Mouse (Mus musculus): ENCODE measurements around the gene Zfp385a. TPM values are rescaled to one million over a fixed set of nuclear protein-coding genes. Genes with fewer than 3 reads are reported as not detected.
"Not testable (repeated sequence)": the region's sequence is repeated elsewhere in the genome, so short reads cannot be mapped to it uniquely, and the experiment has no call there.

Zfp385a gene
- polyA plus RNA-seq, 1 experiment from 2014 or later = 9.2 TPM

DNA sequence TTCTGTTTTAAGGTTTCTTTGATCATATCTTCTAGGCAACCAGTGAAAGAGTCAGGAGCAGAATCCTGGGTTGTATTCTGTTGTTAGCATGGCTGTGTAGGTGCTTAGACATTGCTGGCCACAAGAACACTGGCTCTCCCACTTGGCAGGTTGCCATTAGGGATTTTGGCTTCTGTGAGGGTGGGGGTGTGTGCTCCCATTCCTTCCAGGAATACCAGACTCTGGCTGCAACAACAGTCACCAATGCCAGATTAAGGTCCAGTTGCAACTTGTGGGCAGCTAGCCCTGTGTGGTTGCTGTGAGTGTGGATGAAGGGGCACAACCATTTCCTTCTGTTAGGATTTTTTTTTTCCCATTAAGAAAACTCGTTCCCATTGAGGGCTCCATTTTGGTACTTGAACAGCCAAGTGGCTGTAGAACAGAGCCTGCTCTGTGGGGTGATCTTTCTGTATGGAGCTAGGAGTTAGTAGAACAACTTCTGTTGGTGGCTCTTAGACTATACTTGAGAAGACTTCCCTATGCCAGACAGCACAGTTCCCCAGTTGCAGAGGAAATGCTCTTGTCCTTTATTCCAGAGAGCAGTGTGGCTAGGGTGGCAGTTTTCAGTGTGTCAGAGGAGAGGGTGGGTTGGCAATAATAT, 54.0 kb downstream of the Zfp385a start:
- Histone ChIP-seq H3K4me2 (peak overlapping the region; percentile 1; the same call in 1 of the 2 replicates), H3K9ac (0 out of 2 replicates have a peak overlapping the region, but pooled peaks have one; percentile 8)
- peak; percentile 59; the same call in 1 of the 2 replicates for ATAC-seq (ENCODE audit: insufficient number of reproducible peaks, low FRiP score)

DNA sequence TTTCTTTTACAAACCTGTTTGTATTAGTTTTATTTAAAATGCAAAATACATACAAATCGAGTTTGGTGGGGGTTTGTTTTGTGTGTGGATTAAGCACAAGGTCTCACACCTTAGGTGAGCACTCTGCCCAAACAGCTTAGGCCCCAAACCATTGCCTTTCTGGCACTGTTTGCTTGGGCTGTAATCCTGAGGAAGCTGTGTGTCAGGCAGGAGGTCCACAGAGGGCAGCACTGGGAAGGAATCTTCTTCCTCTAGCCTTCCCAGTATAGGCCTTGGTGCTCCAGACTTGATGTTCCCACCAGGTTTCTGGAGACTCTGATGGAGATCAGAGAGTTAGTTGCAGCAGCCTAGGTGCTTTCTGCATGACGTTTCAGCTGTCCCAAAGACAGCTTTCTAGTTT, 55.2 kb downstream of the Zfp385a start:
- Histone ChIP-seq H3K27ac (ENCODE audit: poor library complexity, severe bottlenecking) (peak overlapping the region; percentile 65; the same call in 1 of the 2 replicates), H3K4me3 (no peak overlapping the region), H3K9ac (0 out of 2 replicates have a peak overlapping the region, but pooled peaks have one; percentile 8), H3K4me1 (replicated peaks) (peaks cover 25% of the 10 kb centered on the region), H3K4me2 (no peak overlapping the region), H3K36me3 (peaks cover 7% of the 10 kb centered on the region; the same call in 1 of the 2 replicates), H3K9me3 (replicated peaks) (no peaks in the 10 kb centered on the region), H3K27me3 (replicated peaks) (no peaks in the 10 kb centered on the region)
- ATAC-seq (ENCODE audit: insufficient number of reproducible peaks, low FRiP score) = no peak
- 42% methylated on average over 2 of the region's 2 CpGs for WGBS

More for the DNA sequence above, 54.0 kb downstream of the Zfp385a start:
- peaks cover 30% of the 10 kb centered on the region for H3K4me1 ChIP-seq (replicated peaks)
- no peaks in the 10 kb centered on the region for H3K27me3 ChIP-seq (replicated peaks)
- H3K4me3 ChIP-seq = no peak overlapping the region
- H3K27ac ChIP-seq (ENCODE audit: poor library complexity, severe bottlenecking) = peak overlapping the region; percentile 65
- H3K9me3 ChIP-seq (replicated peaks) = no peaks in the 10 kb centered on the region
- H3K36me3 ChIP-seq = peaks cover 15% of the 10 kb centered on the region
- 50% methylated on average over 1 of the region's 1 CpGs for WGBS

DNA sequence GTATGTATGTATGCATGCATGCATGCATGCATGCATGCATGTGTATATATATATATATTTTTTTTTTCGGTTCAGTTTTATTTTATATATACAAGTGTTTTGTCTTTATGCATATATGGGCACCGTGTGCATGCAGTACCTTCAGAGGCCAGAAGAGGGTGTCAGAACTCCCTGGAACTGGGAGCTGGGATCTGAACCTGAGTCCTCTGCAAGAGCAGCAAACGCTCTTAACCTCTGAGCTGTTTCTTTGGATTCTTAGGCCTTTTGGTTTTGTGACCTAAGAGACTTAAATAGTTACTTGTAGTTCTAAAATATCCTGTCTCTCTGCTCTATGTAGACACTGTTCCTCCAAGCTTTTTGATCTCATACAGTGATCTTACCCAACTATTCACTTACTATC, 55.8 kb downstream of the Zfp385a start:
- Histone ChIP-seq H3K9me3 (replicated peaks) (no peaks in the 10 kb centered on the region), H3K4me3 (no peak overlapping the region), H3K27ac (ENCODE audit: poor library complexity, severe bottlenecking) (no peak overlapping the region), H3K9ac (no peak overlapping the region), H3K4me1 (replicated peaks) (peaks cover 20% of the 10 kb centered on the region), H3K27me3 (replicated peaks) (no peaks in the 10 kb centered on the region), H3K36me3 (0 out of 2 replicates have a peak, but pooled peaks cover 2% of the 10 kb centered on the region), H3K4me2 (no peak overlapping the region)
- no peak for ATAC-seq (ENCODE audit: insufficient number of reproducible peaks, low FRiP score)
- 72% methylated on average over 3 of the region's 3 CpGs for WGBS

DNA sequence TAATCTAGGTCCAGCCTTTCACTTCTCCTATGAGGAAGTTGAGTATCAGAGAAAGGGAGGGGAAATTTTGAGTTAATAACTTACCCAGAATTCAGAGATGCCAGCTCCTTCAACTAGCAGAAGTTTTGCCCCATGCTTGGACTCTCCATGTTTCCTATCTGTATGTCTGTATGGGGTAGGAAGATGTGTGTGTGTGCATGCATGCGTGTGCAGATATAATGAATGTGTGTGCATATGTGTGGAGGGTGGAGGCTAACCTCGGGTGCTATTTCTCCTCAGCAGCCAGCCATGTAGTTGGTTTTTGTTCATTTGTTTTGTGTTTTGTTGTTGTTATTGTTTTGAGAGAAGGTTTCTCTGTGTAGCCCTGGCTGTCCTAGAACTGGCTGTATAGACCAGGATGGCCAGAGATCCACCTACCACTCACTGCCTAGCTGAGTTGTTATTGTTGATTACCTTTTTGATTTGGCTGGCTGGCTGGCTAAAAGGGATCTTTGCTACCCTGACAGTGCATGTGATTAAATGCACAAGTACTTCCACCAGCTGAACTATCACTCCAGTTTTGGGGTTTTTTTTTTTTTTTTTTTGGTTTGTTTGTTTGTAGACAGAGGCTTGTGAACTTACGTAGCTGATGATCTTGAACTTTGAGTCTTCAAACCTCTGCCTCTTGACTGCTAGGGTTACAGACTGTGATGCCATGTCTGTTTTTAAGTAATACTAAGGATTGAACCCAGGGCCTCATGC, 58.3 kb downstream of the Zfp385a start:
- Histone ChIP-seq H3K27me3 (replicated peaks) (no peaks in the 10 kb centered on the region), H3K4me1 (replicated peaks) (peaks cover 20% of the 10 kb centered on the region), H3K4me2 (no peak overlapping the region), H3K4me3 (no peak overlapping the region), H3K36me3 (peaks cover 5% of the 10 kb centered on the region; the same call in 1 of the 2 replicates), H3K9ac (no peak overlapping the region), H3K9me3 (replicated peaks) (no peaks in the 10 kb centered on the region), H3K27ac (ENCODE audit: poor library complexity, severe bottlenecking) (no peak overlapping the region)
- 91% methylated on average over 3 of the region's 3 CpGs for WGBS
- ATAC-seq (ENCODE audit: insufficient number of reproducible peaks, low FRiP score) = no peak

DNA sequence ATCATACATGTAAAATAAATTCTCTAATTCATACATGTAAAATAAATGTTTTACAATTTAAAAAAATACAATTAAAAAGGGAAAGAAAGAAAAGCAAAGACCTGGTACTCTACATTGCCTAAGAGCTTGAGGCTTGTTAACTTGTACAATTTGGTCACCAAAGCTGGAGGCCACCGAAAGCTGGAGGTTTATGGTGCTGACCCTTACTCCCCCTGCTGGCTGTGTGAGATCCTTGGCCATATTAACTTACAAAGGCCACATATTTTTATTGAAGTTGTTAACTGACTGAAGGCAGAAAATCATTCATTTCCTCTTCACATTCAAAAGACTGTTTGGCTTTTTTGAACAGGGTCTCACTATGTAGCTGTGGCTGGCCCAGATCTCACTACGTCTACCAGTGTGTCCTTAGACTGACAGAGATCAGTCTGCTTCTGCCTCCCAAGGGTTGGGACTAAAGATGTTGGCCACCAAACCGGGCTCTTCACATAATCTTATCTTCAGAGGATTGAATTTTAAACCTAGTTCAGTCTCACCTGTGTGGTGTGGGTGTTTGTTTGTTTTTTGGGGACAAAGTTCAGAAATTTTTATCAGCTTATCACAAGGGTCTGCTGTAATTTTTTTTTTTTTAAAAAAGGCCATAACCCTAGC, 59.0 kb downstream of the Zfp385a start:
- 66% methylated on average over 3 of the region's 3 CpGs for WGBS
- Histone ChIP-seq H3K36me3 (peaks cover 5% of the 10 kb centered on the region; the same call in 1 of the 2 replicates), H3K27ac (ENCODE audit: poor library complexity, severe bottlenecking) (no peak overlapping the region), H3K4me3 (no peak overlapping the region), H3K27me3 (replicated peaks) (no peaks in the 10 kb centered on the region), H3K4me2 (no peak overlapping the region), H3K4me1 (replicated peaks) (peaks cover 17% of the 10 kb centered on the region), H3K9me3 (replicated peaks) (no peaks in the 10 kb centered on the region), H3K9ac (no peak overlapping the region)
- no peak for ATAC-seq (ENCODE audit: insufficient number of reproducible peaks, low FRiP score)

DNA sequence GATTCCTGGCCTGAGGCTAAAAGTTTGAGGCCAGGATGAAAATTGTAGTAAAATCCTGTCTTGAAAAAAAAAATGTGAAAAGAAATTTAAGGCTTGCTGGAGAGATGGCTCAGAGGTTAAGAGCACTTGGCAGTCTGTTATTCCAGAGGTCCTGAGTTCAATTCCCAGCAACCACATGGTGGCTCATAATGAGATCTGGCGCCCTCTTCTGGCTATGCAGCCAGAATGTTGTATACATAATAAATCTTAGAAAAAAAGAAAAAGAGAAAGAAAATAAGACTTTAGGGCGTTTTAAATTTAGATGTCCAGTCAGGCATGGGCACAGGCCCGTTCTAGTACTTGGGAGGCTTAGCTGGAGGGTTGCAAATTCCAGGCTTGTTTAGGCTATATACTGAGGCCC, 60.1 kb downstream of the Zfp385a start:
- no peak for ATAC-seq (ENCODE audit: insufficient number of reproducible peaks, low FRiP score)
- WGBS = 58% methylated on average over 3 of the region's 3 CpGs
- H3K4me2 ChIP-seq = no peak overlapping the region

DNA sequence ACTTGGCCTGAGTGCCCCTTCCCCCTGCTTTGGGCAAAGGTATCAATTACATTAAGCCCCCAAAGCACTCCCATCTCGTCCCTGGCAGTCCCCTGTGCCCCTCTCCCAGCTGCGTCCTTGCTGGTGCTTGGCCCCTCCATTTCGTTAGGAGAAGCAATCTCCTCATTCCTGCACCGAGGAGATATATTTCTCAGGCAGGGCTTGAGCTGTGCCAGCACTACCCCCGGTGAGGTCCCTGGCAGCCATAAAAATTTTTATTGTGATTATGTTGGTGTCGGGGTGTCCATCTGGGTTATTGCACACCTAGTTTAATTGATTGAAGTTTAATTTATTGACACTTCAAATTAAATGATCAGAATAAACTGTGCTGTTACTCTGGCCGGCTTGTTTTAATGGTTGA, 61.9 kb downstream of the Zfp385a start:
- Histone ChIP-seq H3K4me2 (no peak overlapping the region), H3K4me1 (replicated peaks) (peaks cover 9% of the 10 kb centered on the region), H3K9ac (no peak overlapping the region), H3K9me3 (replicated peaks) (no peaks in the 10 kb centered on the region), H3K27ac (ENCODE audit: poor library complexity, severe bottlenecking) (no peak overlapping the region), H3K4me3 (no peak overlapping the region), H3K36me3 (peaks cover 5% of the 10 kb centered on the region; the same call in 1 of the 2 replicates), H3K27me3 (replicated peaks) (no peaks in the 10 kb centered on the region)
- WGBS = 76% methylated on average over 7 of the region's 7 CpGs
- ATAC-seq (ENCODE audit: insufficient number of reproducible peaks, low FRiP score) = no peak

More for the DNA sequence above, 60.1 kb downstream of the Zfp385a start:
- Histone ChIP-seq H3K27me3 (replicated peaks) (no peaks in the 10 kb centered on the region), H3K9ac (no peak overlapping the region), H3K9me3 (replicated peaks) (no peaks in the 10 kb centered on the region), H3K4me1 (replicated peaks) (peaks cover 5% of the 10 kb centered on the region), H3K4me3 (no peak overlapping the region), H3K36me3 (peaks cover 5% of the 10 kb centered on the region; the same call in 1 of the 2 replicates), H3K27ac (ENCODE audit: poor library complexity, severe bottlenecking) (no peak overlapping the region)

DNA sequence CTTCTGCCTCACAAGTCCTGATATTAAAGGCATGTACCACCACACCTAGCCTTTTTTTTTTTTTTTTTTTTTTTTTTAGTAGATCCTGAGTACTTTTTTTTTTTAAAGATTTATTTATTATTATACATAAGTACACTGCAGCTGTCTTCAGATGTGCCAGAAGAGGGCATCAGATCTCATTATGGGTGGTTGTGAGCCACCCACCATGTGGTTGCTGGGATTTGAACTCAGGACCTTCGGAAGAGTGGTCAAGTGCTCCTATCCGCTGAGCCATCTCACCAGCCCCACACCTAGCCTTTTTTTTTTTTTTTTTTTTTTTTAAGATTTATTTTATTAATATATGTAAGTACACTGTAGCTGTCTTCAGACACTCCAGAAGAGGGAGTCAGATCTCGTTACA, 64.0 kb downstream of the Zfp385a start:
- not testable (repeated sequence) for H3K9ac ChIP-seq; H3K4me1 ChIP-seq (replicated peaks); ATAC-seq (ENCODE audit: insufficient number of reproducible peaks, low FRiP score); H3K4me2 ChIP-seq; H3K4me3 ChIP-seq; H3K9me3 ChIP-seq (replicated peaks); H3K27ac ChIP-seq (ENCODE audit: poor library complexity, severe bottlenecking); H3K36me3 ChIP-seq; H3K27me3 ChIP-seq (replicated peaks)
- 89% methylated on average over 3 of the region's 3 CpGs for WGBS

DNA sequence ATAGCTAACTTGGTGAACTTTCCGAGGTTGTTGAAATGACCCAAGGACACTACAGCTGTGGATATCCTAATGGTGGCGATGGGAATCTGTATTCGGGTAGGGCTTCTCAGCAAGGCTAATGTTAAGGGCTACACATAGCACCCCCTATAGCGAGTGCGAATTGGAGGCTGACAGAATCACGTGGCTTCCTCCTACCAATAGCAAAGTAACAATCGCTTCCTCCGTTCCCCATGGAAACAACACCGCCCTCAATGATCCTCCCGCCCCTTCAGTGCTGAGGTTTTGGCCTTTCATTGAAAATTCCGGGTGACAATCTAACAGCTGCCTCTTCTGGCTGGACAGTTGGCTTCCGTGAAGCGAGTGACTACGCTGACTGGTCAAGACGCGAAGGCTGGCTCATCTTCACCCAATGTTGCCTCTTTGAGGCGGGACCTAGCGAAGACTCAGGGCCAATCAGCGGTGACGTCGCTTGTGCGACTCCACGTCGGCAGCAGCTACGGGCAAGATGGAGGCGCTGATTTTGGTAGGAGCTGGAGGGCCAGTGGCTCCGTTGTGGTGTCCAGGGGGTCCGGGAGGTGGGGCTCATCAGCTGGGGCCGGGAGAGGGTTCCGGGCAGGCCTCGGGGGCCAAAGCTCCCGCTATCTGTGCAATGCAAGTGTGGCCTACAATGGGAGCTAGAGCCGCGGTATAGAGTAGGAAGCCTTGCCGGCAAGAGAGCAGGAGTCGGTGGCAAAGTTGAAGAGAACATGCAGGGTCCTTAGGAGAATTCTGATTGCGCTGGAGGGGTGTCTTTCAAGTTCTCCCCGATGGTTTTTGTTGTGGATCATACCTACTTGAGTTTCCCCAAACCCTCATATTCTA, 67.2 kb downstream of the Zfp385a start, which contains the start of gene Copz1:
TSS of gene Copz1 (plus strand) at position 296 of the 861 bp plus-strand sequence.
- H3K4me1 ChIP-seq (replicated peaks) = peaks cover 9% of the 10 kb centered on the region
- H3K4me2 ChIP-seq = peak within 1 kb of the TSS; percentile 74
- H3K36me3 ChIP-seq = no peaks in the 10 kb centered on the region
- H3K27ac ChIP-seq (ENCODE audit: poor library complexity, severe bottlenecking) = peak within 1 kb of the TSS; percentile 68
- ATAC-seq (ENCODE audit: insufficient number of reproducible peaks, low FRiP score) = peak; percentile 99
- H3K27me3 ChIP-seq (replicated peaks) = no peaks in the 10 kb centered on the region
- no peaks in the 10 kb centered on the region for H3K9me3 ChIP-seq (replicated peaks)
- peak within 1 kb of the TSS; percentile 98 for H3K9ac ChIP-seq
- peak within 1 kb of the TSS; percentile 98 for H3K4me3 ChIP-seq
- under 1% methylated on average over 38 of the region's 38 CpGs for WGBS

DNA sequence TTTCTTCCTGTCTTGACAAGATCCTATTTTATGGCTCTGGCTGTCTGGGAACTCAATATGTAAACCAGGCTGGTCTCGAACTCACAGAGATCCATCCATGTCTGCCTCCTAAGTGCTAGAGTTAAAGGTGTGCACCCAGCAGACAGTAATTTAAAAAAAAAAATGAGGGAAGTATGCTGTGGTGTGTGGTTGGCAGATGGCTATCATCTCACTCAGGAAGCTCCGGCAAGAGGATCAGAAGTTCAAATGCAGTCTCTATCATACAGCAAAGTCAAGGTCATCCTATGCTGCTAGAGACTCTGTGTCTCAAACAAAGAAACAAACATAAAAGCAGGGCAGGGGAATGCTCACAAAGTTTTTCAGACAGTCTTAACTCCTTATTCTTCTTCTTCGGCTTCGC, 71.0 kb downstream of the Zfp385a start:
- H3K27ac ChIP-seq (ENCODE audit: poor library complexity, severe bottlenecking) = no peak overlapping the region
- no peaks in the 10 kb centered on the region for H3K27me3 ChIP-seq (replicated peaks)
- ATAC-seq (ENCODE audit: insufficient number of reproducible peaks, low FRiP score) = no peak
- WGBS = 78% methylated on average over 4 of the region's 4 CpGs
- H3K9me3 ChIP-seq (replicated peaks) = no peaks in the 10 kb centered on the region
- H3K4me1 ChIP-seq (replicated peaks) = peaks cover 2% of the 10 kb centered on the region
- H3K4me3 ChIP-seq = no peak overlapping the region
- H3K36me3 ChIP-seq = no peaks in the 10 kb centered on the region
- H3K4me2 ChIP-seq = no peak overlapping the region
- no peak overlapping the region for H3K9ac ChIP-seq
